Mouse (Mus musculus) forebrain, embryonic 16.5 days (tissue): ENCODE measurements at regions not wholly inside any gene's neighbourhood (a gene's known extent, or its start where the extent isn't known, plus 50 kb on each side); places are given as distances from the start of the nearest gene placed in this dataset.

Experiments
- ATAC-seq: fragments of 200-750 bp; cut with Nextera tagmentation; 2 replicates; pipeline ENCODE4 v1.8.0; 2017; ENCODE audit warnings: mild to moderate bottlenecking, moderate library complexity
- H3K27ac ChIP-seq: fragments of 300-500 bp; sonication (generic); 2 replicates; pipeline ENCODE4 v1.5.1; 2014; ENCODE audit warnings: low read length, control low read depth
- H3K27me3 ChIP-seq: fragments of 300-500 bp; sonication (generic); replicated peaks from 2 replicates; pipeline ENCODE4 v1.6.1; 2014; ENCODE audit warnings: low read length; ENCODE audit not compliant: control insufficient read depth, insufficient read depth
- H3K36me3 ChIP-seq: fragments of 300-500 bp; sonication (generic); 2 replicates; pipeline ENCODE4 v1.6.1; 2014; ENCODE audit not compliant: control insufficient read depth, insufficient read depth
- H3K4me1 ChIP-seq: fragments of 300-500 bp; sonication (generic); replicated peaks from 2 replicates; pipeline ENCODE4 v1.6.1; 2014; ENCODE audit warnings: low read length; ENCODE audit not compliant: control insufficient read depth, insufficient read depth
- H3K4me2 ChIP-seq: fragments of 300-500 bp; sonication (generic); 2 replicates; pipeline ENCODE4 v1.6.1; 2014; ENCODE audit warnings: mild to moderate bottlenecking, low read length, control low read depth
- H3K4me3 ChIP-seq: fragments of 300-500 bp; sonication (generic); replicated peaks from 2 replicates; pipeline ENCODE4 v1.5.1; 2014; ENCODE audit warnings: mild to moderate bottlenecking, low read length, control low read depth
- H3K9ac ChIP-seq: fragments of 300-500 bp; sonication (generic); replicated peaks from 2 replicates; pipeline ENCODE4 v1.6.1; 2014; ENCODE audit warnings: low read depth, low read length, control low read depth
- H3K9me3 ChIP-seq: fragments of 300-500 bp; sonication (generic); 2 replicates; pipeline ENCODE4 v1.6.1; 2016; ENCODE audit warnings: low read length; ENCODE audit not compliant: control insufficient read depth
- WGBS: fragments of 180-500 bp; shearing (Covaris S2); extraction: QIAGEN DNeasy Blood & Tissue Kit; methylation state at CpG from one replicate; pipeline ENCODE4 v1.1.7; 2014; 5-methylcytosine and 5-hydroxymethylcytosine counted together

- H3K4me3 ChIP-seq = no peak overlapping the region
- H3K4me1 ChIP-seq = no peaks in the 10 kb centered on the region
- H3K27me3 ChIP-seq = no peaks in the 10 kb centered on the region
- no peak overlapping the region for H3K9ac ChIP-seq
- H3K27ac ChIP-seq = no peak overlapping the region
- ATAC-seq = no peak
- H3K4me2 ChIP-seq = no peak overlapping the region
- H3K36me3 ChIP-seq = no peaks in the 10 kb centered on the region
- 38% methylated on average over 4 of the region's 4 CpGs for WGBS
- H3K9me3 ChIP-seq = no peaks in the 10 kb centered on the region
Observed at GRCm38 (mm10) chr5:43055111-43055710, 177.8 kb upstream of the Cpeb2 start.

- no peaks in the 10 kb centered on the region for H3K36me3 ChIP-seq
- 95% methylated on average over 2 of the region's 2 CpGs for WGBS
- H3K27me3 ChIP-seq = no peaks in the 10 kb centered on the region
- H3K4me2 ChIP-seq = no peak overlapping the region
- ATAC-seq = no peak
- H3K4me3 ChIP-seq = no peak overlapping the region
- H3K9ac ChIP-seq = no peak overlapping the region
- H3K27ac ChIP-seq = no peak overlapping the region
- H3K9me3 ChIP-seq = no peaks in the 10 kb centered on the region
- no peaks in the 10 kb centered on the region for H3K4me1 ChIP-seq
Observed at GRCm38 (mm10) chr5:43056486-43056885, 176.5 kb upstream of the Cpeb2 start.

GRCm38 (mm10) chr5:43061243-43061642 lies 171.7 kb upstream of the Cpeb2 start:
- Histone ChIP-seq H3K4me1 (no peaks in the 10 kb centered on the region), H3K27me3 (no peaks in the 10 kb centered on the region), H3K9ac (no peak overlapping the region), H3K9me3 (no peaks in the 10 kb centered on the region), H3K36me3 (no peaks in the 10 kb centered on the region), H3K27ac (no peak overlapping the region), H3K4me2 (no peak overlapping the region), H3K4me3 (no peak overlapping the region)
- ATAC-seq = no peak
- WGBS = 69% methylated on average over 2 of the region's 2 CpGs

- H3K9ac ChIP-seq = no peak overlapping the region
- H3K36me3 ChIP-seq = no peaks in the 10 kb centered on the region
- no peak for ATAC-seq
- no peak overlapping the region for H3K4me2 ChIP-seq
- no peaks in the 10 kb centered on the region for H3K4me1 ChIP-seq
- WGBS = 77% methylated on average over 1 of the region's 1 CpGs
- H3K27ac ChIP-seq = no peak overlapping the region
- no peaks in the 10 kb centered on the region for H3K27me3 ChIP-seq
- no peak overlapping the region for H3K4me3 ChIP-seq
- no peaks in the 10 kb centered on the region for H3K9me3 ChIP-seq
Observed at GRCm38 (mm10) chr5:43061797-43062391, 171.1 kb upstream of the Cpeb2 start.

- no peak for ATAC-seq
- no peak overlapping the region for H3K4me3 ChIP-seq
- no peaks in the 10 kb centered on the region for H3K27me3 ChIP-seq
- H3K4me1 ChIP-seq = no peaks in the 10 kb centered on the region
- H3K9me3 ChIP-seq = no peaks in the 10 kb centered on the region
- H3K9ac ChIP-seq = no peak overlapping the region
- H3K27ac ChIP-seq = no peak overlapping the region
- no peaks in the 10 kb centered on the region for H3K36me3 ChIP-seq
- no peak overlapping the region for H3K4me2 ChIP-seq
- 83% methylated on average over 1 of the region's 1 CpGs for whole genome bisulfite sequencing
Observed at GRCm38 (mm10) chr5:43062499-43062898, 170.5 kb upstream of the Cpeb2 start.

- ATAC-seq = no peak
- Histone ChIP-seq H3K27ac (no peak overlapping the region), H3K4me1 (no peaks in the 10 kb centered on the region), H3K4me3 (no peak overlapping the region), H3K9me3 (no peaks in the 10 kb centered on the region), H3K27me3 (no peaks in the 10 kb centered on the region), H3K36me3 (no peaks in the 10 kb centered on the region), H3K4me2 (no peak overlapping the region), H3K9ac (no peak overlapping the region)
- 80% methylated on average over 8 of the region's 8 CpGs for WGBS
Observed at GRCm38 (mm10) chr5:43063386-43063785, 169.6 kb upstream of the Cpeb2 start.

GRCm38 (mm10) chr5:43071541-43071940 lies 161.4 kb upstream of the Cpeb2 start:
- H3K4me2 ChIP-seq = no peak overlapping the region
- H3K27ac ChIP-seq = no peak overlapping the region
- 88% methylated on average over 3 of the region's 3 CpGs for WGBS

GRCm38 (mm10) chr5:43072340-43072739 lies 160.6 kb upstream of the Cpeb2 start:
- Histone ChIP-seq H3K9ac (no peak overlapping the region), H3K4me2 (no peak overlapping the region), H3K27me3 (no peaks in the 10 kb centered on the region), H3K4me1 (no peaks in the 10 kb centered on the region), H3K4me3 (no peak overlapping the region), H3K36me3 (no peaks in the 10 kb centered on the region), H3K9me3 (no peaks in the 10 kb centered on the region), H3K27ac (no peak overlapping the region)
- ATAC-seq = no peak
- WGBS = 85% methylated on average over 2 of the region's 2 CpGs

More at GRCm38 (mm10) chr5:43071541-43071940, 161.4 kb upstream of the Cpeb2 start:
- Histone ChIP-seq H3K9me3 (no peaks in the 10 kb centered on the region), H3K9ac (no peak overlapping the region), H3K4me1 (no peaks in the 10 kb centered on the region), H3K27me3 (no peaks in the 10 kb centered on the region), H3K36me3 (no peaks in the 10 kb centered on the region), H3K4me3 (no peak overlapping the region)
- no peak for ATAC-seq

GRCm38 (mm10) chr5:43074536-43074935 lies 158.4 kb upstream of the Cpeb2 start:
- no peak for ATAC-seq
- WGBS = 88% methylated on average over 3 of the region's 3 CpGs
- Histone ChIP-seq H3K27ac (no peak overlapping the region), H3K9ac (no peak overlapping the region), H3K9me3 (no peaks in the 10 kb centered on the region), H3K27me3 (no peaks in the 10 kb centered on the region), H3K4me2 (no peak overlapping the region), H3K4me3 (no peak overlapping the region), H3K36me3 (no peaks in the 10 kb centered on the region), H3K4me1 (no peaks in the 10 kb centered on the region)

- no peaks in the 10 kb centered on the region for H3K9me3 ChIP-seq
- no peak overlapping the region for H3K27ac ChIP-seq
- H3K4me3 ChIP-seq = no peak overlapping the region
- no peaks in the 10 kb centered on the region for H3K27me3 ChIP-seq
- WGBS = 96% methylated on average over 1 of the region's 1 CpGs
- H3K4me2 ChIP-seq = no peak overlapping the region
- no peaks in the 10 kb centered on the region for H3K4me1 ChIP-seq
- H3K9ac ChIP-seq = no peak overlapping the region
- no peak for ATAC-seq
- H3K36me3 ChIP-seq = no peaks in the 10 kb centered on the region
Observed at GRCm38 (mm10) chr5:43080252-43080651, 152.7 kb upstream of the Cpeb2 start.
